Mouse (Mus musculus) monocyte, adult 5-6 weeks (primary cell): ENCODE measurements around the gene Mafg. TPM values are rescaled to one million over a fixed set of nuclear protein-coding genes. Genes with fewer than 3 reads are reported as not detected.
A peak's percentile ranks its signal among the peaks of the same experiment; 100 is the strongest.

Experiments used
- ATAC-seq: fragments of 153-309, 156-312 bp; replicated peaks from 2 replicates; pipeline ENCODE4 v1.8.0; 2017; ENCODE audit warnings: mild to moderate bottlenecking; ENCODE audit not compliant: low TSS enrichment, insufficient number of reproducible peaks, severe bottlenecking, poor library complexity, low FRiP score
- total RNA-seq: library from RNA; stranded (forward); fragments of 200-1000, 200-491, 200-594 nt; gene quantifications from 3 replicates; pipeline ENCODE4 v1.2.3, GENCODE M21; 2017

The Mafg gene
- total RNA-seq, 1 experiment from 2014 or later = 34.0 TPM

DNA sequence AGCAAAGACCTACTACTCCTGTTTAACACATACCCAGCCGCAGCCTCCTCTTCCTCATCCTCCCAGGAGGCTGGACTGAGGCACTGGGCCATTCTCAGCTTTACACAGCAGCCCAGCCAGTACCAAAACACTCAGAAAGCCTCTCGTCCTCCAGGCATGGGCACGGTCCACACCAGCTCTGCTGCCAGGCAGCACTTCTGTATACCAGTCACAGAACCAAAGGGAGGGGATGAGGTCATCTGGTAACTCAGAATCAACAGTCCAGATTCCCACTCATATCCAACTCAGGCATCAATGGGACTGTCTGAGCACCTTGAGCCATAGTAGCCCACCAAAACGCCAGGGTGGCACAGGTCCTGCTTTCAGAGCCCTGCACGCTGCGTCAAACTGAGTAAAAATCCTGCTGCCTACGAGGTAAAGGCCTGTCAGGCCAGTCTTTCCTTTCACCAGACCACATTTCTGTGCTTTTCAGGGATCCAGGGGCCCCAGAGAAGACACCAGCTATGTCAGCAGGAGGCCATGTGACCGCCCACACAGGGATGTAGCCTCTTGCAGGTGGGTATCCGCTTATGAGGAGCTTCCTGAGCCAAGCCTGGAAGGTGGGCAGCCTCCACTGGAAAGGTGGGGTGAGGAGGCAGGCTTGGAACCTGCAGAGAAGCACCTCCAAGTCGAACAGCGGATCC, 6.5 kb downstream of the Mafg start:
- ATAC-seq = no peak

DNA sequence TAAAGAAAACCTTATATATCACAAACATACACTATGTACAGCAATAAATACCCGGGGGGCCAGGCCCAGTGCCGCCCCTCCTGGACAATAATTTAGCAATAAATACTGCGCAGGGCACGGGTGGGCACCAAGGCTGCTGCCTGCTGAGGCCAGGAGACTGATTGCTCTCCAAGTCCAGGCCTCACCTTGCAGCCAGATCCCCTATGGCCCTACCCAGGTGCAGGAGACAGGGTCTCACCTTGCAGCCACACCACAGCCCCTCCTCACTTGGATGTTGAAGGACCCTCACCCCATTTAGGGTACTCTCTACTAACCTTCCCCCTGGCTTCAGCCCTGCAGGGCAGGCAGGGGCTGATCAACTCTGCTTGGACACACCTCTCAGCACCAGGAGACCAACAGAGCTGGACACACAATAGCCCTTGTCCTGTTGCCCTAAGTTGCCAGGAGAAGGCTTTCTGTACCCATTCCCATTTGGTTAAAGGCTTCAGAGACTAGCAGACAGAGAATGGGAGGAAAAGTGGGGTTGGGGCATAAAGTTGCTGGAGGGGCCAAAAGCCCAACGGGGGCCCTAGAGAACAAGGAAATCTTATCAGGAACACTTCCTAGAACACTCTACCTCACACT, 8.1 kb downstream of the Mafg start, which contains the start of gene Sirt7:
Sirt7 (minus strand) TSS at position 89 of the 624 bp plus-strand sequence.
- ATAC-seq = no peak

DNA sequence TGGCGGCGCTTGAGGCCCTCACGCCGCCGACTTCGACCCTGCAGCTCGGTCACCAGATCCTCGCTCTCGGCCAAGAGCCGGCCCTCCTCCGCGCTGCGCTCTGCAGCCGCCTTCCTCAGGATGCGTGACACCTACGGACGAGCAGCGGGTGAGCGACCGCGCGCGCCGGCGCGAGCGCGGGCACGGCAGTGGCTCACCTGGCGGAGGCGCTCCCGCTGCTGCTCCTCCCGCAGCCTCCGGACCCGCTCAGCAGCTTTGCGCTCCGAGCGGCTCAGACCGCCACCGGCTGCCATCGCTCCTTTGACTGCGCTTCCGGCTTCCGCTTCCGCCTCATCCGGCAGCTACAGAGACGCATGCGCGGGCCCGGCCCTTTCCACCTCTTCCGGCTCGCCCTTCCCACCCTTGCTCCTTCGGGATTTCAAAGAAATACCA, 8.7 kb downstream of the Mafg start:
- no peak for ATAC-seq

DNA sequence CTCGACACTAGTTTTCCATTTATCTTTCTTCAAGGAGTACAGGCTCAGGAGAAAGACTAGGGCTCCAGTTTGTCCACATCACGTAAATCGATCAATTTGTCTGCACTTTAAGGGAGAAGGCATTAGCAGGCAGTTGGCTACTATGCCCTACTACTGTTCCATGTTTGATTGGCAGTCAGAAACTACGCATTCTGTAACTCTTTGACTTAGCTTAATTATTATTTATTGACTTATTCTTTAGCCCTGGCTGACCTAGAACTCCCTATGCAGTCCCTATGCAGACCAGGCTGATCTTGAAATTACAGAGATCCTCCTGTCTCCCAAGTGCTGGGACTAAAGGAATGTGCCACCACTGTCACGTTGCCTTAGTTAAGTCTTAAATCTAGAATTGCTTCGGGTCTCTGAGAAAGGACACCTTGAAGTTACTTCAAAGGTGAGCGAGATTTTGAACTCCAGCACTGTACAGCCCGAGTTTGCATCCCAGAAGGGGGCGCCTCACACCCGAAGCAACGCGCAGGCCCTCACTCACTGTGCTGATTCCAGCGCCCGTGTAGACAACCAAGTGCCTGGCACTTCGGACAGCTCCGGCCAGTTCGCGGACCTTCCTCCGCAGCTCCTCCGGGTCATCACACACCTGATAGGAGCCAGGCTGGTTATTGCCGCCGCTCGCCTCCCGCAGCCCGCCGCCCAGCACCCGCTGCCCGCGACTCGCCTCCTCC, 9.3 kb downstream of the Mafg start:
- ATAC-seq = no peak

DNA sequence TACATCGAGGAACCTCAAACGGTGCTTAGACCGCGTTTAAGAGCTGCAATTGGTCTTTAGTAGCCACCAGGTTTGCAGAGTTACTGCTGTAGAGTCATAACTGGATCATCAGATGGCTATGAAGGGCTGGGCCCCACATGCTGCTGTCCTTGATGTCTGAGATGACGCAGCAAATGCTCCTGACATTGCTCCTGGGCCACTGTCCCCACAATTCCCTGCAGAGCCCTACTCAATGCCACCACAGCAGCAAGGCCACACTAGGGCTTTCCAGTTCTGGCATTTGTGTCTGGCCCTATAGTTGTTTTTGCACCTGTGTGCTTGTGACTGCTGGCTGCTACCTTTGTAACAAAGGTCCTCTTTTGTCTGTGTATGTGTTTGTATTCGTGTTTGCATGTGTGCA, 10.6 kb downstream of the Mafg start:
- ATAC-seq = no peak

DNA sequence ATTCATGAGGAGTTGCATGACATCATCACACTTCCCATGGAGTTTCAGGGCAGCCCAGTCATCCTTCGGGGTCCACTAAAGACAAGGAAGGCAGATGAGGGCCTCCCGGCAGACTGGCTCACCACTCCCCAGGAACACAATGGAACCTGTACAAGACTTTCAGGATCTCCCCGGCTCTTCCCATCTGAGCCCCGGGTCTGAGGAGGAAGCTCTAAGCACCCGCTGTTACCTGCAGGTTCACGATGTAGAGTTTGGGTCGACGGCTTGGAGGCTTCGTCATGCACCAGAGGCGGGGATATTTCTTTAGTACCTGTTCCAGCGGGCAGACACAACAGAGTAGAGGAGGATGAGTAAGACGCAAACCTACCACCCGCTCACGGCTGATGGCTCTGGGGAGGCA, 13.2 kb downstream of the Mafg start:
- no peak for ATAC-seq

DNA sequence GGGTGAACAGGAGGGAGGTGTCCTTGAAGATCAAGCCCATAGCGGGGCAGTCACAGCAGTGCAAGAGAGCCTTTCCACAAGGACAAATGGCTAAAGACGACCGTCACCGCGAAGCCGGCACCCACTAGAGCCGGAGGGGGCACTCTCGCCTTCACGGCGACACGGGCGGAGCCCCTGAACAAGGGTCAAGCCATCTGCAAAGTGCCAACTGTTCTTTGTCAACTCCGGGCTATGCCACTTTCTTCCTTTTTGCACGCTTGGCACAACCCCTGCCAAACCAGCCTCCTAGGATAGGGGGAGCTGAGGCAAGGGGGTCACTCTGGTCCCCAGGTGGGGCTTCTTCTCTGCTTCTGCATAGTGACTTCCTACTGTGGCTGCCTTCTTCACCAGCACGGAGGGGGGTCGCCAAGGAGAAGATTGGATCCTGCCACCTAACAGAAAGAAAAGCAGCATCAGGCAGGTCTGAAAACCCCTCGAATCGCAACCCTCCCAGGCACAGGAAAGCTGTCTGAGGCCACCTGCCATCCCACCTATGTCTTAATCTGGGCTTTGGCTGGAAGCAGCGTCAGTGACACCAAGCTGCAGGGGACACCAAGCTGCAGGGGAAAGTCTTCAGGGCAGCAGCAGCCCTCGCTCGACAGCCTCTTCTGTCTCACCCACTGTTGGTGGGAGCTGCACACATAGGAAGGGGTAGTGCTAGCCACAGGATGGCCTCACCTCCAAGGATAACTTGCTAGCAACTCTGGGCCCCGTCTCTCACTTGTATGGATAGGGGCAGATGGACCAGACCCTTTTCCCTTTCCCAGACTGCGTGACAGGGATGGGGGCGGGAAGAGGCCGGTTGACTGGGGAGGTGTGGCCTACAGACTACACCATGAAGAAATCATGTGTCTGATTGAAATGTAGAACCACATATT, 14.5 kb downstream of the Mafg start:
- ATAC-seq = no peak

DNA sequence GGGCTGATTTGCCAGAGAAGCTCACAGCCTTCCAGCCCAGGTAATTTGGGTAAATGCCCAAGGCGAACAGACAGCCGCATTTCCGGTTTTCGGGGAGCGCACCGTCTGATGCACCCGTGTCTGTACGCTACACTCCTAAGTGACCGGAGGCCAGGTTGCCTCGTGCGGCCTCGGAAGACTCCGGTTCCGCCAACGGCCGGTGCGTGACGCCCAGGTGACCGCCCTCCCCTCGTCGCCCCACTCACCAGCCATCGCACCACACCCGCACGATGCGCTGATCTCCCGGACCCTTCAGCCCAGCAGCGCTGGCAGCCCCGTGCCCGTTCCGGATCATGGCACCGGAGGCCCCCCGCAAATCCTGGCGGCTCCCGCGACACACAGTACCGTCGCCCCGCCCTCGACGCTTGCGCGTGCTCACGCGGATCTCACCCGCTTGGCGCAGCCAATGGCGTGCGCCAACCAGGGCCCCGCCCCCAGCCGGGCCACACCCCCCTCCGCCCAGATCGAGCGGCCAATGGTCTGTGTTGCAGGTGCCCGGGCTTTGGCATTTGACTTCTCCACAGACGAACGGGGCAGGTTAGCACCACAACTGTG, 15.8 kb downstream of the Mafg start, which contains the start of gene Pcyt2:
Pcyt2 (minus strand) TSS at position 418 of the 594 bp plus-strand sequence.
- peak; percentile 86 for ATAC-seq

DNA sequence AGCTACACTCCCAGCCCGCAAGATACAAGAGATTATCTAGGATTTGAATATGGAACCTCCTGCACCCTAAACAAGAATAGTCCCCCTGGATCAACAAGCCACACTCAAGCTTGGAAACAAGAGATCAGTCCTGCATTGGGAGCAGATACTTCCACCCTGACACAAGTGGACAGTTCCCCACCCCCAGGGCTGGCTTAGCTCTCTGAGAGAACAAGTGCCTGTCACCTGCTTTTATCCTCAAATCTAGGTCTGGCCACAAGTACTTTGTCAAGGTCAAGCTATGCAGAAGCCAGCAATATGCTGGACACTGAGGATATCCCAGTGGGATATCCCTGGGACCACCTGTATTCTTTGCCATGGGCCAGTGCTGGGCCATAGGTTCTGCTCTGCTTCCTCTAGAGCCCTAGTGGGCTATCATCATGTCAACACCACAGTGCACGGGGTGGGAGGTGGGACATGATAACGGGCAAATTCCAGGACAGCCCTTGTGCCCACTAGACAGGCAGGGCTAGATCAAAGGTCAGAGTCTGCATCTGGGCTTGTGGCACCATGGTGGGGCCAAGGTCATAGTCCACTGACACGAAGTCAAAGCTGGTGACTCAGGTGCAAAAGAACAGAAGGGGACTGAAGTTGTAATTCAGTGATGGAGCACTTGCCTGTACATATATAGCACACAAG, 16.6 kb downstream of the Mafg start:
- no peak for ATAC-seq

DNA sequence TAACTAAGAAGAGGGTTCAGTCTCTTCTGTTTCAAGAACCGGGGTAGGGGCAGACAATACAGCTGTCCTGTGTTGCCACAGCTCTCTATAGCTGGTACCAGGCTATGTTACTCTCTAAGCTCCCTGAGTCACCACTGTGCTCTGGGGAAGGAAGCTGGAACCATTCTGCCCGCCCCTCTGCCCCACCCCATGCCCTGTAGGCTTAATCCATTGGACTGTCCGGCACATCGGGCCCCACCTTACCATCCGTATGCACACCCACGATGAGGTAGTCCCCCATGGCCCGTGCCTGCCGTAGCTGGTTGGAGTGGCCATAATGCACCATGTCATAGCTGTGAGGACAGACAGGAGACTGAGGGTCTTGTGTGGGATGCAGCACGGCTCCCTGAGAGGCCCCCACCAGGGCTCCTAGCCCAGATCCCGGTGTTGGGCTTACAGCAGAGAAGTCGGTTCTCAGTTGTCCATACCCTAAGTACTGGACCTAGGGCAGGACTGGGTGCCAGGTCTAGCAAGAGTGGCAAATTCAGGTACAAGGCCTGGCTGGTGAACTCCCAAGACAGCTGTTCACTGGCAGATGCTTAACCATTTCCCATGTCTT, 17.7 kb downstream of the Mafg start:
- no peak for ATAC-seq

DNA sequence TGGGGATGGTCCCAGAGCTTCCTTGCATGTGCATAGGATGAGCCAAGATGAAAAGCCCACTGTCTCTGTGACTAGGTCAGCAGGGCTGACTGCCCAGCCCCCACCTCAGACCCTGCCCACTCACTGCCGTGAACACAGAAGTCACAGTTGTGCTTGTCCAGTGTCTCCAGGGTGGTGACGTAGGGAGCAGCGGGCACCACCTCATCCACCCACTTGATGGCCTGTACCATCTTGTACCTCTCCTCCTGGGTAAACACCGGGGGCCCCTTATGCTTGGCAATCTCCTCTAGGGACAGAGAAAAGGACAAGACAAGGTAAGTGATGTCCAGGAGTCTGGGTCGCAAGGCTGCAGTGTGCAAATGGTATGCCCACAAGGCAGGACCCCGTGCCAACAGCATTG, 18.2 kb downstream of the Mafg start:
- ATAC-seq = no peak

DNA sequence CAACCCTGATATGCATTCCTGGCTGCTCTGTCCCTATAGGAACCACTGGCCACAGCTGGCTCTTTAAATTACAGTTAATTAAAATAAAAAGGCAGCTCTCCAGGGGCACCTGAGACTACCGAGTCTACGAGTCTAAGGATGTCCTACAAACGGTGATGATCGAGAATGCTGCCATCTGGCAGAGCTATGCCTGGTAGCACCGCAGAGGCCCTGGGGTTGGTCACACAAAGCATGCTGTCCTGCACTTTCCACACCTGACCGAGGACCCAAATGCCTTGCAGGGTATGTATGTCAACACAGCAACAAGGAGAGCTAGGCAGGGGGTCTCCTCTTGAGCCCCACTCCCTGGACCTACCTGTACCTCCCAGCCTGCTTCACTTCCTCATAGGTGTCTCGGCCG, 19.4 kb downstream of the Mafg start:
- ATAC-seq = no peak

DNA sequence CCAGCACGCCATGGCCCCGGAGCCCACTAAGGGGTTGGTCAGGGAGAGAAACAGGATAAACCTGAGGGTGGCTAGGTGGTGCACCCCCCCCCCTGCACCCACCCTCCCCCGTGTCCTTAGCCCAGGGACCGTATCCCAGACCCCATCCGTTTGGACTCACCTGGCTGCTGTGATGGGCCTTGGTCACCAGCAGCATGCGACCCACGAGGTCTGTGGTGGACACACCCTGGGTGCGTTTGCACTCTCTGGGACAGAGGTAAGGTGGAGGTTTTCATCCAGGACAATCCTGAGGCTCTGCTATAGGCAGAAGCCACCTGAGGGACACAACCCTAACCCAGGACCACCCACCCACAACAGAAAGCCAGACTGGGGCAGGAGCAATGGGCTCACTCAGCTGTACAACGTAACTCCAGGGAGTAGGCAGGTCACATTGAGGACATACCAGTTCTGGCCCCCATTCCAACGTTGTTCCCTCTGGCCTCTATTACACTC, 19.9 kb downstream of the Mafg start:
- no peak for ATAC-seq

DNA sequence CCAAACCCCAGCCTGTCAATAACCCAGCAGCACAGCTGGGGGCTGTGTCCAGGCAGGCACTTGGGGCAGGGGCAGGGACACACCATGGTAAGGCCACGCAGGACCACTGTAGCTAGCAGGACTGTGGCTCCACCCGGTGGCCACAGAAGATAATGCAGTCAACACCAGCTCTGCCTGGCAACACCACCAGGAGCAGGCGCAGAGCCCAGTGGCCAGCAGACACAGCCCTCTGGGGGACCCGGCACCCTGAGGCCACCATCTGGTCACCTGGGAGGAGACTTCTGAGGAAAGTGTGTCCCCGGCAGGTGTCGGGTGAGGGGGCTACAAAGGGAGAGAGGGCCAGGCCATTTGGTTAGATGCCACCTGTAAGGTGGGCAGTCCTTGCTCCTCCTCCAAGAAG, 20.6 kb downstream of the Mafg start:
- ATAC-seq = peak; percentile 69

DNA sequence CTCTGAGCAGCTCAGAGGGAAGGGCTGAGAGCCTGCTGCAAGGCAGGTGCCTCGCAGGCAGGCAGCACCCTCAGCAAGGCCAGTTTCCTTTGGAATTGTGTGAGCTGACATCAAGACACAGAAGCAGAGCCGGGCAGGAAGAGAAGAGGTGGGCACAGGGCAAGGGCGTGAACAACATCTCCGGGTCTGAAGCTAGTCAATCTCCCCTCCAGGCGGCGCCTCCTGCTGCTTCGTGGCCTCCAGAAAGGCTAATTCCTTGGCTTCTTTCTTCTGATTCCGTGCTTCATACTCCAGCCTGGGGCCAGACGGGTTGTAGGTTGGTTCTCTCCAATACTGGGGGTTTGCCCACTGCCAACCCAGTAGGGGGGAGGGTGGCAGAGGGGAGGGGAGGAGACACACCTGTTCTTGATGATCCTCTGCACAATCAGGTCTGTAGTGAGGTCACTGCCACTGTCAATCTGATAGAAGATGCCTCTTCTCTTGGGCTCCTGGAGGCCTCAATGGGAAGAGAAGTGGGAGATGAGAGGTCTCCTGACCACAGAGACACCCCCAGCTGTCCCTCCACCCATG, 22.8 kb downstream of the Mafg start:
- ATAC-seq = no peak

DNA sequence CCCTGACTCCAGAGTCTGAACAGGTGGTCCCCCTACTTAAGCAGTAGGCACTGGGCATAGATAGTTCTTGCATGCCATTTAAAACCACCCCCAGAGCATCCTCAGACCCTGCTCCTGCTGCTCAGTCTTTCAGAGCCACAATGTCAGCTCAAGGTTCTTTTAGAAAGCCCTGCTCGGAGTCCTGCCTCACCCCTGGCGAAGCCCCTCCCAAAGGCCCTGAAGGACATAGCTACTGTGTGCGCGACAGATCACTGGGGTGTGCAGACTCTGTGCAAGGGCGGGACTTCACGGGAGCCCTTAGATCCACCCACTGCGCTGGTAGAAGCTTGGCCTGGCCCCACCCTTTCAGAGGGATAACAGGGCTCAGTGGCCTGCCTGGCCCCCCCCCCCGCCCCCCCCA, 24.1 kb downstream of the Mafg start:
- ATAC-seq = no peak
